Mouse (Mus musculus) midbrain, embryonic 13.5 days (tissue): ENCODE data around the gene Ssbp4. TPM values are rescaled to one million over a fixed set of nuclear protein-coding genes. Genes with fewer than 3 reads are reported as not detected.

Experiments used
- ATAC-seq: fragments of 200-750 bp; cut with Nextera tagmentation; 2 replicates; pipeline ENCODE4 v1.8.0; 2017; ENCODE audit warnings: mild to moderate bottlenecking, moderate TSS enrichment, moderate library complexity
- H3K27ac ChIP-seq: fragments of 300-500 bp; sonication (generic); 2 replicates; pipeline ENCODE4 v1.5.1; 2015; ENCODE audit warnings: inconsistent platforms, mild to moderate bottlenecking, moderate library complexity
- H3K27me3 ChIP-seq: fragments of 300-500 bp; sonication (generic); 2 replicates; pipeline ENCODE4 v1.6.1; 2015; ENCODE audit warnings: mild to moderate bottlenecking, inconsistent platforms
- H3K36me3 ChIP-seq: fragments of 300-500 bp; sonication (generic); 2 replicates; pipeline ENCODE4 v1.6.1; 2015; ENCODE audit warnings: mild to moderate bottlenecking, inconsistent platforms
- H3K4me1 ChIP-seq: fragments of 300-500 bp; sonication (generic); replicated peaks from 2 replicates; pipeline ENCODE4 v1.6.1; 2015; ENCODE audit warnings: inconsistent platforms
- H3K4me2 ChIP-seq: fragments of 300-500 bp; sonication (generic); replicated peaks from 2 replicates; pipeline ENCODE4 v1.6.1; 2015; ENCODE audit warnings: moderate library complexity, mild to moderate bottlenecking, inconsistent platforms
- H3K4me3 ChIP-seq: fragments of 300-500 bp; sonication (generic); replicated peaks from 2 replicates; pipeline ENCODE4 v1.5.1; 2015; ENCODE audit warnings: mild to moderate bottlenecking, inconsistent platforms
- H3K9ac ChIP-seq: fragments of 300-500 bp; sonication (generic); replicated peaks from 2 replicates; pipeline ENCODE4 v1.6.1; 2015; ENCODE audit warnings: mild to moderate bottlenecking, inconsistent platforms
- H3K9me3 ChIP-seq: fragments of 300-500 bp; sonication (generic); 2 replicates; pipeline ENCODE4 v1.6.1; 2016; ENCODE audit warnings: mild to moderate bottlenecking, inconsistent platforms
- WGBS: fragments of 180-500 bp; shearing (Covaris S2); methylation state at CpG from one replicate; pipeline ENCODE4 v1.1.7; 2015; 5-methylcytosine and 5-hydroxymethylcytosine counted together
- polyA plus RNA-seq: library from polyadenylated mRNA; unstranded; fragments of >200 nt; fragmentation: Nextera tagmentation; extraction: Ambion mirVana; gene quantifications from 2 replicates; pipeline ENCODE4 v1.2.1, GENCODE M21; 2015

Ssbp4 gene
- polyA plus RNA-seq, 1 experiment from 2014 or later = 129 TPM

DNA sequence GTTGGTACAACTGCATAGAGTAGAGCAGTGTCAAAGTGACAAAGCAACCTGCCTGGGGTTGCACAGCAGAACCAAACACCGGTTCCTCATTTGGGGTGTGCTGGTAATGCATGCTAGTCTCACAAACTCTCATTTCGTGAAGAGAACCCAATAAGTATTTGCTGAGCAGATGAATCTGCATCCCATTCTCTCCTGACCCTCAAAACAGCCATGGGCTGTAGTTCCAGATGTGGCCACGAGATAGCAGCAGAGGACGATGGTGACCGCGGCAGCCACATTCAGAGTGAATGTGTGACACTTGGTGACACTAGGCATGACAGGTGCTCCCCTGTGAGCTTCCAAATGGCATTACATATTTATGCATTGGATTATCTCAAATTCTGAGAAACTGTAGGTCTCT, 3.2 kb upstream of the Ssbp4 start:
- ATAC-seq = no peak
- WGBS = 0% methylated on average over 6 of the region's 6 CpGs
- peaks cover 47% of the 10 kb centered on the region for H3K4me1 ChIP-seq
- H3K27ac ChIP-seq = peak overlapping the region; percentile 59; the same call in 1 of the 2 replicates
- peak overlapping the region; percentile 44 for H3K4me3 ChIP-seq
- H3K36me3 ChIP-seq = no peaks in the 10 kb centered on the region
- H3K9ac ChIP-seq = peak overlapping the region; percentile 62; the same call in 1 of the 2 replicates
- peak overlapping the region; percentile 81 for H3K4me2 ChIP-seq
- no peaks in the 10 kb centered on the region for H3K27me3 ChIP-seq
- no peaks in the 10 kb centered on the region for H3K9me3 ChIP-seq

DNA sequence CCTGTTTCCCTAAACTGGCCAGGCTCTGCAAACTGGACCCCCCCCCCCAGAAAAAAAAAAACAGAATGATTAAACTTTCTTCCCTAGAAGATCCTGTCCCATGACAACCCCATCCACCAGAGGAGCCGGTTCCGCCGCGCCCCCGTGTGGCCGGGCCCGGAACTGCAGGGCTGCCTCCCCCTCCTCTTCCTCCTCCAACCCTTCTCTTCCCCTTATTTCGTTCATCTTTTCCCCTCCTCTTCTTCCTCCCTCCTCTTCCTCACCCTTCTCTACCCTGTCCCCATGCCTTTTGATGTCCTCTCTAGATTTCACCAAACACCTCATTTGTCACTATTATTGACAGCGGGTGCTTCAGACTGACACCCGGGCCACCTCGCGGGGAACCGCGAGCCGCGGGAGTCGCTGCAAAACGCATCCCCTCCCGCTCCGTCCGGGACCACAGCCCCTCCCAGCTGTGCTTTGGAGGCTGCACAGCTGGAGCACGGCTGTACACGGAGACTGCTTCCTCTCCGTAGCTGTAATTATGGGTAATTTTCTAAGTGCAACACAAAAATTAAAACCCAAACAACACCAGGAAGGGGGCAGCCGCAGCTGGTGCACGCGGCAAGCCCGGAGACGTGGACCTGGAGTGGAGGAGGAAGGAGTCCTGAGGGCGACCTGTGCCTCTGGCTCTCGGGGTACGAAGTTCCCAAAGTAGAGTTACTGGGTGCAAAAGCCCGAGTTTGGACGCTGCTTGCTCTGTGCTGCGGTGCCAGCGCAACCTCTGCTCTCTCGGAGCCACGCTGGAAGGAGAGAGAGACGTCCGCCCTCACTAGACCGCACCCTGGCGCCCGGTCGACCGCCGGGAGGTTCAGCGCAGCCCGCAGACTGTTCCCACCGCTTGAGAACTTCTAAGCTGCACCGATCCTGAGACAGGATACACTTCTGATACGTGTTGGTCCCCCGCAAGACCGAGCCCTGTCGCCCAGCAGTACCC, 2.4 kb upstream of the Ssbp4 start:
- H3K4me3 ChIP-seq = peak overlapping the region; percentile 44
- peak overlapping the region; percentile 90; the same call in 1 of the 2 replicates for H3K27ac ChIP-seq
- H3K27me3 ChIP-seq = no peaks in the 10 kb centered on the region
- under 1% methylated on average over 54 of the region's 54 CpGs for WGBS
- H3K9me3 ChIP-seq = no peaks in the 10 kb centered on the region
- ATAC-seq = no peak; the same call in 1 of the 2 replicates
- no peaks in the 10 kb centered on the region for H3K36me3 ChIP-seq
- peak overlapping the region; percentile 62 for H3K9ac ChIP-seq
- H3K4me1 ChIP-seq = peaks cover 54% of the 10 kb centered on the region
- peak overlapping the region; percentile 81 for H3K4me2 ChIP-seq

DNA sequence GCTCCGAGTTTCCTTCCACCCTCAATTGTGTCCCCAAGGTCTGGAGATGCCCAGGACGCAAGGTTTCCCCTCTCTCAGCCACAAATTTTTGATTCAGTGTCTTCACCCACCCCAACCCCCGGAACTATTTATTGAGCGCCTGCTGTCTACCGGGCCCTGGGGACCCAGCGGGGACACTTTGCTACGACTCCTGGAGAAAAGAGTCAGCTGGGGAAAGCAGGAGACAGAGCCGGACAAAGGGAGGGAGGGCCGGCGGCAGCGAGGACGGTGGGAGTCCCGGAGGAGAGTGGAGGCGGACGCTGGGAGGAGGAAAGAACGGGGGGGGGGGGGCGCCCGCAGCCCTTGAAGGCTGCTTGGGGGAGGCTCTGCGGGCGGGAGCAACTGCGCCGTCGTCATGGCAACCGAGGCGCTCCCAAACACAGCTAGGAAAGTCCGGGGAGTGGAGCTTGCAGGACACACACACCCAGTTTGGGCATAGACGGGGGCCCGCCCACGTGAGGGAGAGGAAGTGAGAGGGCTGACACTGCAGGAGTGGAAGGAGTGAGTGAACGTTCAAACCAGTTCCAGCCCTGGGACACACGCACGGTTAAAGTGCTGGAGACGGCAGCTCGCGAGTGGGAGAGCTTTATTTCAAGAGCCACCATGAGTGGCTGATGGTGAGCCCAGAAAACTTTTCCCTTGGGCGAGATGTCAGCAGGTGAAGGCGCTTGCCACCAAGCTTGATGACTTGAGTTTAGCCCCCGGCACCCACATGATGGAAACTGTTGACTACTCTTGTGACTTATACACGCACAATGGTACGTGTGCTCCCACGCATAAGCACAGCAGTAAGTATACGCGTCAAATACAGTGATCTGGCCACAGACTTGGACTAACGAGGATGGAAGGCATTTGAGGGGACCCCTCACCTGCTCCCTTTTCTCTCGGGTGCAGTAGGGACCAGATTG, 1.4 kb upstream of the Ssbp4 start:
- H3K27ac ChIP-seq = peak overlapping the region; percentile 90

DNA sequence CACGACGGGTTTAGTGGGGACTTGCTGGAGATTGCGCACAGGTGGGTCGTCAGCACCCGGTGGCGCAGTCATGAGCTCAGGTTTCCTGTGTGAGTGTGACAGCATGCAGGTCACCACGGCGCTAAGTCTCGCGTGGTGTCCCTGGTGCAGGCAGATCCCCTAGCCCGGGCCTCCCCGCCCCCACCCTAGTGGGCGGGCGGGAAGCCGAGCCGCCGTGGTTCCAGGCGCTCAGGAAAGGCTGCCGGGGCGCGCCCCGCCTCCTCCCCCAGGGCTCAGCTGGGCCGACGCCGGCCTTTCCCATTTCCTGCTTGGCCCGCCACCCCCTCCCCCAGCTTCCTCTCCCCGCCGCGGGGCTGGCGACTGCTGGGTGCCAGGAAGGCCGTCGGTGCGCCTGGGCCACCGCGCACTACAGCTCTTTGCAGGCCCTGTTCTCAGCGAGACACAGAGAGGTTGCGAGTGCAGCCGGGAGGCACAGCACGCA, 736 bp upstream of the Ssbp4 start:
- WGBS = under 1% methylated on average over 38 of the region's 39 CpGs
- H3K4me3 ChIP-seq = peak overlapping the region; percentile 77
- H3K4me2 ChIP-seq = peak overlapping the region; percentile 81
- peaks cover 6% of the 10 kb centered on the region; the same call in 1 of the 2 replicates for H3K36me3 ChIP-seq
- no peaks in the 10 kb centered on the region for H3K27me3 ChIP-seq
- H3K9ac ChIP-seq = peak overlapping the region; percentile 64
- no peaks in the 10 kb centered on the region for H3K9me3 ChIP-seq
- peak overlapping the region; percentile 90 for H3K27ac ChIP-seq
- peak; percentile 46 for ATAC-seq
- H3K4me1 ChIP-seq = peaks cover 69% of the 10 kb centered on the region

More for the DNA sequence above, 1.4 kb upstream of the Ssbp4 start:
- peak; percentile 8 for ATAC-seq
- Histone ChIP-seq H3K9ac (peak overlapping the region; percentile 64), H3K36me3 (no peaks in the 10 kb centered on the region), H3K27me3 (no peaks in the 10 kb centered on the region), H3K4me2 (peak overlapping the region; percentile 81), H3K4me1 (peaks cover 61% of the 10 kb centered on the region), H3K4me3 (peak overlapping the region; percentile 77), H3K9me3 (no peaks in the 10 kb centered on the region)
- under 1% methylated on average over 43 of the region's 45 CpGs for WGBS

DNA sequence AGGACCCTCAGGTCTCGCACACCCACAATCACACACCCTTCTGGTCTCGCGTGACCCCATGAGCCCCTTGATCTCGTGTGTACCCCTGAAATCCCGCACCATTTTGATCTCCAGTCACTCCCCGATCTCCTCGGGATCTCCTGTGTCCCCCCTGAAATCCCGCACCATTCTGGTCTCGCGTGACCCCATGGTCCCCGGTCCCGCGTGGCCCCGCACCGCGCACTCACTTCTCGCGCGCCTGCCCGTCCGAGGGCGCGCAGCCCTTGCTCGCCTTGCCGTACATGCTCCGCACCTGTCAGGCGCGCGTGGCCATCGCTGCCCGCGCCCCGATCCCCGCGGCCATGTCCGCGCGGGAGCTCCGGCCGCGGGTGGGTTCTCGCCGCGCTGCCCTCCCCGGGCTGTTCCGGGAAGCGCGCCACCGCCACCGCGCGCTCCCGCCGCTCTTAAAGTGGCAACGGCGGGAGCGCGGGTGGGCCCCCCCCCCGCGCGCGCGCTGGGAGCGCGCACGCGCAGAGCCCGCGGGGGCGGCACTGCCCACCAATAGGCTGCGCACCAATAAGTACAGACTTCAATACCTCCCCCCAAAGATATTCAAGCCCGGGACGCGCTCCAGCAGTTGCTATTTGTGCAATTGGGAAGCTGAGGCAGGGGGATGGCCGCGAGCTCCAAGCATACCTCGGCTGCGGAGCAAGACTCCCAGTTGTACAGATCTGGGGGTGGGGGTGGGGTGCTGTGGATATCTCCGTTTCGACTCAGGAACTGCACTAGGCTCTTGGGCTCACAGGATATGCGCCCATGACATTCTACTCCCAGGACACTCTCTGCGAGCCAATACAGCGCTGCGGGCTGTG, 549 bp downstream of the Ssbp4 start:
- Histone ChIP-seq H3K4me3 (peak overlapping the region; percentile 77), H3K4me2 (peak overlapping the region; percentile 81), H3K36me3 (peaks cover 6% of the 10 kb centered on the region; the same call in 1 of the 2 replicates), H3K9me3 (no peaks in the 10 kb centered on the region), H3K27ac (peak overlapping the region; percentile 71), H3K27me3 (no peaks in the 10 kb centered on the region), H3K4me1 (peaks cover 77% of the 10 kb centered on the region), H3K9ac (peak overlapping the region; percentile 92)
- 2% methylated on average over 81 of the region's 84 CpGs for WGBS
- ATAC-seq = peak; percentile 5

DNA sequence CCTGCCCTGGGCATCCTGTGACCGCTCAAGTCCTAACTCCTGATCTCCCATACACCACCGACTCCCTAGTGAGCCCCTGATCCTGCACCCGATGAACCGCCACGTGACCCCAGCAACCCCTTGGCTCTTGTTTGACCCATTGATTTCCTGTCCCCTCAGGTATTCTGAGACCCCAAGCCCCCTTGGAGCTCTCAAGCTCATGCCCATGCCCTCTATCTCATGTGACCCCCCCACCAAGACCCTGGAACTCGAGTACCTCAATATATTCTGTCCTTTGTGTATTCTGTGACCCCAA, 1.1 kb downstream of the Ssbp4 start:
- H3K4me2 ChIP-seq = peak overlapping the region; percentile 81
- H3K36me3 ChIP-seq = peaks cover 11% of the 10 kb centered on the region
- 32% methylated on average over 6 of the region's 6 CpGs for WGBS
- peak overlapping the region; percentile 92 for H3K9ac ChIP-seq
- H3K27me3 ChIP-seq = no peaks in the 10 kb centered on the region
- H3K27ac ChIP-seq = peak overlapping the region; percentile 71; the same call in 1 of the 2 replicates
- H3K9me3 ChIP-seq = no peaks in the 10 kb centered on the region
- H3K4me3 ChIP-seq = peak overlapping the region; percentile 77
- ATAC-seq = no peak
- peaks cover 79% of the 10 kb centered on the region for H3K4me1 ChIP-seq

DNA sequence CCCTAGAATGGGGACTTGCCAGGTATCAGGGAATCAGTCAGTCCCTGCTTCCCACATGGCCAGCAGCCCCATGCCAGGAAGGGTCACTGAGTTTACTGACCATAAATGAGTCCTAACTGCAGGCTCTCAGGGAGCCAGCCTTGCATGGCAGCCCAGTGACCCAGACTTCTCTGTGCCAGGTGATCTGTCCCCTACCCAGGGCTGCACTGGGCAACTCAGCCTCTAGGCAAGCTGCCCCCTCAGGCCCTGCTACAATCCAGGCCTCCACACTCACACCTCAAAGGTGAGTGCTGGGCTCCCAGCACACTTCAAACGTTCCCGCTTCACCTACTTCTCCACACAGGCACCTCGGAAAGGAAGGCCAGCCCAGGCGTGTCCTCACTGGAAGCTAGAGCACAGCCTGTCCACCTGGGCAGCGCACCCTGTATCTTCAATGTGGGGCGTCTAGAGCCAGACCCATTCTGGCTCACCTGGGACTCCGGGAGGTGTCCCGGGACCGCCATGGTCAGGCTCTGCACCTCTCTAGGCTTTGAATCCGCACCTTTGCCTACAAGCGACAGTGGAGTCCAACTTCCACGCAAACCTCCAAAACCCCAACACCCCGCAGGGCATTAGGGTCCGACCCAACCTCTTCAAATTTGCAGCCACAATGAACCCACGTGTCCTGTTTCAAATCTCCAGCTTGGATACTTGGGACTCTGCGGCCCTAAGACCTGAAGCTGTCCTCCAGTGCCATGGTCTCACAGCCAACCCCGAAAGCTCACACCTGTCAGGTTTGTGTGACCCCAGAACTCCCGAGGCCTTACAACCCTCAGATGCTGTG, 1.7 kb downstream of the Ssbp4 start:
- H3K27ac ChIP-seq = peak overlapping the region; percentile 71
- peaks cover 16% of the 10 kb centered on the region for H3K36me3 ChIP-seq
- 66% methylated on average over 18 of the region's 18 CpGs for WGBS
- H3K9me3 ChIP-seq = no peaks in the 10 kb centered on the region
- peaks cover 85% of the 10 kb centered on the region for H3K4me1 ChIP-seq
- ATAC-seq = no peak
- H3K4me2 ChIP-seq = peak overlapping the region; percentile 81
- H3K4me3 ChIP-seq = peak overlapping the region; percentile 77
- peak overlapping the region; percentile 92 for H3K9ac ChIP-seq
- no peaks in the 10 kb centered on the region for H3K27me3 ChIP-seq

DNA sequence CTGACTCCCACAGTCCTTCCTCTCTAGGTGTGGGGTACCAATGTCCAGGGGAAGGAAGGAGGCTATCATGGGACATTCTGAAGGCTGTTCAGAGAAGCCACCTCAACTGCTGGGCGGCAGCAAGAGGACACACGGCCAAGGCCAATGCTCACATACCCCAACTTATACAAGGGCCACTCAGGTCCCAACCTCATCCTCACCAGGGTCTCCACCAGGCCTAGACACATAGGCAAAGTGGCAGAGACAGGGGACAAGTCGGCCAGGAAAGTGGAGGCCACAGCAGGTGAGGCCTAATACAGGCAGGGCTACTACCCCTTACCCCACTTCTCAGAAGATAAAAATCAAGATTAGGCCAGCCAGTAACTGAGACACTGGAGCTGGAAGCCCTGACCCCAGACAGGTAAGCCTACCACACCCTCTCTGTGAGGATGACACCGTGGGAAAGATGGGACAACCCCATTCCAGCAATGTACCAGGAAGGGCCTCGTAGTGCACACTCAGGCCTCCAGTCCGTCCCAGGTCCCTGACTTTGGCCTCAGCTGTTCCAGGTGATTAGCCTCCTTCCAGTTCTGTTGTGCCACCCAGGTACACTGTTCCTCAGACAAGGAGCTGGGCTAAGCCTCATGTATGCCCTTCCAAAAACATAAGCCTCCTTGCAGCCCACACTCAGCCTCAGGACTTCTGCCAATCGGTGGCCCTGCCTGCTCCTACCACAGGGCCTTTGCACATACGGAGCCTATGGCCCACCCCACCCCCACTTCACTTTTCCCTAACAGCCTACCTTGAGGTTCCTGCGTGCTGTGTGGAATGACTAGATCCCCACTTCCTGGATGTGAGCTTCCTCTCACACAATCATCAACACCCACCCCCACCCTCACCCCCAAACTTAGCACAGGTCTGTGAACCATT, 2.5 kb downstream of the Ssbp4 start:
- H3K4me3 ChIP-seq = 0 out of 2 replicates have a peak overlapping the region, but pooled peaks have one; percentile 77
- peaks cover 86% of the 10 kb centered on the region for H3K4me1 ChIP-seq
- H3K9ac ChIP-seq = no peak overlapping the region
- no peak for ATAC-seq
- no peaks in the 10 kb centered on the region for H3K27me3 ChIP-seq
- H3K27ac ChIP-seq = 0 out of 2 replicates have a peak overlapping the region, but pooled peaks have one; percentile 40
- H3K9me3 ChIP-seq = no peaks in the 10 kb centered on the region
- peak overlapping the region; percentile 81 for H3K4me2 ChIP-seq
- peaks cover 18% of the 10 kb centered on the region for H3K36me3 ChIP-seq
- 90% methylated on average over 9 of the region's 9 CpGs for WGBS

DNA sequence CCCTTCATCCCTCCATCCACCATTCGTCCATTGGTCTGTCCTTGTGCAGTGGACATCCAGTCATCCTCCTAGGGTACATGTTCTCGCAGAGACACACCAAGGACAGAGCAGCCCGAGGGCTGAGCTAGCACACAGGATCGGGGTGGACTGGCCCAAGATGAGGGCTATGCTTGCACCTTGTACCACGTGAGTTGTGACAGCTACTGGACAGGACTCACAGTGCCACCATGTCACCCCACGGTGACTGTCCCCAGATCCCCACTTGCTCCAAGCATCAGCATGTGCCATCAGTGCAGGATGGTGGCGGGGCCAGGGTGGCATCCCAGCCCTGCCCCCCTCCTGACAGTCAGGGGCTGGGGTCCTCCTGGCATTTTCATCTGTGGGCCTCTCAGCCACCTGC, 4.1 kb downstream of the Ssbp4 start:
- peak overlapping the region; percentile 42 for H3K9ac ChIP-seq
- H3K27me3 ChIP-seq = no peaks in the 10 kb centered on the region
- peaks cover 18% of the 10 kb centered on the region for H3K36me3 ChIP-seq
- WGBS = 94% methylated on average over 7 of the region's 7 CpGs
- H3K9me3 ChIP-seq = no peaks in the 10 kb centered on the region
- no peak for ATAC-seq
- H3K4me2 ChIP-seq = no peak overlapping the region
- peaks cover 87% of the 10 kb centered on the region for H3K4me1 ChIP-seq
- H3K4me3 ChIP-seq = no peak overlapping the region
- H3K27ac ChIP-seq = peak overlapping the region; percentile 54; the same call in 1 of the 2 replicates
